Mouse (Mus musculus) lung, embryonic 14.5 days (tissue): ENCODE measurements around the gene Evl. TPM values are rescaled to one million over a fixed set of nuclear protein-coding genes. Genes with fewer than 3 reads are reported as not detected.

Source experiments
- ATAC-seq: fragments of 200-750 bp; cut with Nextera tagmentation; 2 replicates; pipeline ENCODE4 v1.8.0; 2017; ENCODE audit warnings: mild to moderate bottlenecking, moderate TSS enrichment, moderate library complexity; ENCODE audit not compliant: insufficient read depth
- DNase-seq: peaks from one replicate; pipeline ENCODE4 v3.0.0-alpha.2; 2015
- H3K27ac ChIP-seq: fragments of 300-500 bp; sonication (generic); 2 replicates; pipeline ENCODE4 v1.5.1; 2014; ENCODE audit warnings: low read depth, mild to moderate bottlenecking, moderate library complexity
- H3K27me3 ChIP-seq: fragments of 300-500 bp; sonication (generic); 2 replicates; pipeline ENCODE4 v1.6.1; 2014; ENCODE audit warnings: low read length, control low read depth; ENCODE audit not compliant: insufficient read depth
- H3K36me3 ChIP-seq: fragments of 300-500 bp; sonication (generic); 2 replicates; pipeline ENCODE4 v1.6.1; 2014; ENCODE audit warnings: control low read depth; ENCODE audit not compliant: insufficient read depth
- H3K4me1 ChIP-seq: fragments of 300-500 bp; sonication (generic); 2 replicates; pipeline ENCODE4 v1.6.1; 2014; ENCODE audit warnings: antibody characterized with exemption, control low read depth; ENCODE audit not compliant: insufficient read depth
- H3K4me2 ChIP-seq: fragments of 300-500 bp; sonication (generic); 2 replicates; pipeline ENCODE4 v1.6.1; 2014; ENCODE audit warnings: mild to moderate bottlenecking
- H3K4me3 ChIP-seq: fragments of 300-500 bp; sonication (generic); 2 replicates; pipeline ENCODE4 v1.5.1; 2014; ENCODE audit warnings: low read depth, low read length
- H3K9ac ChIP-seq: fragments of 300-500 bp; sonication (generic); 2 replicates; pipeline ENCODE4 v1.6.1; 2014
- H3K9me3 ChIP-seq: fragments of 300-500 bp; sonication (generic); 2 replicates; pipeline ENCODE4 v1.6.1; 2016; ENCODE audit warnings: low read depth, low read length, control low read depth
- CTCF ChIP-seq: IDR thresholded peaks from 2 replicates; pipeline ENCODE4 v1.5.1; 2016; ENCODE audit warnings: antibody characterized with exemption, low read depth
- WGBS: fragments of 180-500 bp; shearing (Covaris S2); extraction: QIAGEN DNeasy Blood & Tissue Kit; methylation state at CpG from one replicate; pipeline ENCODE4 v1.1.7; 2014; 5-methylcytosine and 5-hydroxymethylcytosine counted together
- polyA plus RNA-seq: library from polyadenylated mRNA; unstranded; fragments of >200 nt; fragmentation: Nextera tagmentation; extraction: Ambion mirVana; gene quantifications from 2 replicates; pipeline ENCODE4 v1.2.1, GENCODE M21; 2014

Gene Evl
- polyA plus RNA-seq, 1 experiment from 2014 or later, result 88.7 TPM

DNA sequence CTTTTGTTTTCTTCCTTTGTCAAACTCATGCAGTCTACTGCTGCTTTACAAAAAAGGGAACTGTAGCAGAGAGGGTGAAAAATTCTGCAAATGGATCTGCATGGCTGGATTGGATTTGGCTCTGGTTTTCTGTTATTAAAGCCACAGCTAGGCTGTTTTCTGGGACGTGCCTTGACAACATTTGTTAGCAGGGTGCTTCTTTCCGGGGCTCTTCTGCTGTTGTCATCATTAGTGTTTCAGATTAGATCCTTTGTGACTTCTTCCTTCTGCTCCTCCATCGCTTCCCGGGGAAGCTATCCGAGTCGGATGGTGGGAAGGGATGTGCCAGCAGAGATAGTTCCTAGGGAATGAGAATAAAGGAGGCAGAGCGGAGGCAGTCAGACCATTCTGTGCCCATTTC, 51.8 kb downstream of the Evl start:
- WGBS, result 71% methylated on average over 7 of the region's 7 CpGs
- no peak for ATAC-seq
- DNase-seq, result no peak

DNA sequence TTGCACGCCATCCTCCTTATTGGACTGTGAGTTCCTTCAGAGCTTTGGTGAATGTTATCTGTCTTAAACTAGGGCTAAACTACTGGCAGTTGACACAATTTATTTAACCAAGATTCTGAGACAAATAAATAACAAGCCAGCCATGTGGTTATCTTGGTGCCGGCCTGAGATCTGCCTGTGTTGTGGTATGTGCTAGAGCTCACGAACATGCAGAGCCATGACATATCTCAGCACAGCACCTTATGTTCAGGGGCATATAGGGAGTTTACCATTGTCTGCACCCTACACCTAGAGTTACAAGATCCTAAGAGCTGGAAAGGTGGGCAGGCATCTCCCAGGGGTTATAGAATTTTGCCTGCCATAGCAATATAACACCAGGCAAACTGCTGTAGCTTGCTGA, 54.9 kb downstream of the Evl start:
- Histone ChIP-seq H3K36me3 (no peaks in the 10 kb centered on the region), H3K9ac (no peak overlapping the region), H3K27me3 (no peaks in the 10 kb centered on the region), H3K27ac (no peak overlapping the region), H3K4me1 (peaks cover 3% of the 10 kb centered on the region; the same call in 1 of the 2 replicates), H3K4me2 (no peak overlapping the region), H3K9me3 (no peaks in the 10 kb centered on the region), H3K4me3 (no peak overlapping the region)
- ATAC-seq (no peak), DNase-seq (no peak)
- WGBS, result 67% methylated on average over 3 of the region's 3 CpGs
- TF ChIP-seq CTCF, result no peak

More for the DNA sequence above, 51.8 kb downstream of the Evl start:
- peaks cover 3% of the 10 kb centered on the region; the same call in 1 of the 2 replicates for H3K4me1 ChIP-seq
- H3K9ac ChIP-seq, result no peak overlapping the region
- H3K36me3 ChIP-seq, result no peaks in the 10 kb centered on the region
- H3K27ac ChIP-seq, result no peak overlapping the region
- H3K4me2 ChIP-seq, result no peak overlapping the region
- H3K9me3 ChIP-seq, result no peaks in the 10 kb centered on the region
- no peak for TF ChIP-seq CTCF
- no peaks in the 10 kb centered on the region for H3K27me3 ChIP-seq
- H3K4me3 ChIP-seq, result no peak overlapping the region

DNA sequence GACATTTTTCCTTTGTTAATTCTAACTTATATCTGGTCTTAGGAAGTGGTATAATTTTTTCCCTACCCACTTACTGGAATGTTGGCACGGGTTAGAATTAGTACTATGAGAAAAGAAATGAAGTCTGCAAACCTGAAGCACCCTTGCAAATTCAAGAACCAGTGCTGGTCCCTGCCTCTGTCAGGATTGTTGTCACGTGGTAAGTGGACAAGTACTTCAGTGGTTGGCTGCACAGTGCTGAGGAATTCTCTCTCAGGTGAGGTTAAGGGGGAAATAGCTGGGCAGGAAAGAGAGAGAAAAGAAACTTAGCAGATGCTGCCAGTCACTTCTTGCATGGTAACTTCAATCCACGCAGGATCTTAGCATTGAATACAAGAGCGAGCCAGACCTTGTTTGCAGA, 55.7 kb downstream of the Evl start:
- Histone ChIP-seq H3K9me3 (no peaks in the 10 kb centered on the region), H3K36me3 (no peaks in the 10 kb centered on the region), H3K4me3 (no peak overlapping the region), H3K9ac (no peak overlapping the region), H3K27ac (no peak overlapping the region), H3K27me3 (no peaks in the 10 kb centered on the region), H3K4me1 (0 out of 2 replicates have a peak, but pooled peaks cover under 1% of the 10 kb centered on the region), H3K4me2 (no peak overlapping the region)
- WGBS, result 57% methylated on average over 4 of the region's 4 CpGs
- TF ChIP-seq CTCF, result no peak
- ATAC-seq (peak; percentile 67; the same call in 1 of the 2 replicates), DNase-seq (peak; percentile 45)

DNA sequence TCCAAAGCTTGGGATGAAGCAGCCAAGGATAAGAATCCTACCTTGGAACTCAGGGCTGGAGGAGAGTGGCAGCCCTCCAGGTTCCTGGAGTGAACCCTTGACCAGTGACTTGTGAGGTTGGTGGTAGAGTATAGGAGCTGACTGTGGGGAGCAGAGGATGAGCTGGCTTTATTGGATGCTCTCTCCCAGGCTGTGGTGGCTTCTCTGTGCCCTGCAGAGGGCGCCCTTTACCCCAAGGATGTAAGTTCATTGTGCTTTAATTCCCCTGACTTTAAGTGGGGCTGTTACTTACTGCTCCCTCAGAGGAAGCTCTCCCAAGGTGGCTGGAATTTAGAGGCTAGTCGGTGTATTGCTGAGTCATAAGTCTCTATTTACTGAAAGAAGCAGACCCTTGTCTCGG, 58.6 kb downstream of the Evl start:
- H3K36me3 ChIP-seq, result no peaks in the 10 kb centered on the region
- no peak overlapping the region for H3K4me2 ChIP-seq
- H3K27ac ChIP-seq, result no peak overlapping the region
- no peaks in the 10 kb centered on the region for H3K27me3 ChIP-seq
- 36% methylated on average over 3 of the region's 3 CpGs for WGBS
- H3K9ac ChIP-seq, result no peak overlapping the region
- H3K4me3 ChIP-seq, result no peak overlapping the region
- DNase-seq, result peak; percentile 72
- no peak for ATAC-seq
- no peaks in the 10 kb centered on the region for H3K9me3 ChIP-seq
- TF ChIP-seq CTCF, result peak; percentile 51
- no peaks in the 10 kb centered on the region for H3K4me1 ChIP-seq

DNA sequence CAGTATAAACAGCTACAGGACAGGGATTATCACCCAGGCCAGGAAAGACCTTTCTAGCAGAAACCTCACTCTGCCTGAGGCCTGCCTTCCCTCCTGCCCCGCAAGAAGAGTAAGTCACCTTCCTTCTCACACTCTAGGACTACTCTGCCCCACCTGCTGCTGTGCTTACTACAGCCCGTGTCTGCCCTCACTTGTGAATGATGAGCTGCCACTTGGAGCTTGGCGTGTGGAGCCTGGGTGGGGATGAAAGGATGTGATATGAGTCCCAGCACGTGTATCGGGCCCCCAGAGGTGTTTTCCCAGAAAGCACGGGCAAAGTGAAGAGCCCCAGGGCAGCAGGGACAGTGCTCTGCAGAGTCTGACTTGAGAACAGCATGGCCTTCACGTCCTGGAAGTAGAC, 63.0 kb downstream of the Evl start:
- no peak overlapping the region for H3K4me2 ChIP-seq
- no peaks in the 10 kb centered on the region for H3K4me1 ChIP-seq
- no peaks in the 10 kb centered on the region for H3K27me3 ChIP-seq
- H3K4me3 ChIP-seq, result no peak overlapping the region
- H3K27ac ChIP-seq, result no peak overlapping the region
- ATAC-seq (no peak), DNase-seq (no peak)
- H3K36me3 ChIP-seq, result peaks cover 5% of the 10 kb centered on the region; the same call in 1 of the 2 replicates
- TF ChIP-seq CTCF, result no peak
- H3K9me3 ChIP-seq, result no peaks in the 10 kb centered on the region
- 40% methylated on average over 7 of the region's 7 CpGs for WGBS
- H3K9ac ChIP-seq, result no peak overlapping the region

DNA sequence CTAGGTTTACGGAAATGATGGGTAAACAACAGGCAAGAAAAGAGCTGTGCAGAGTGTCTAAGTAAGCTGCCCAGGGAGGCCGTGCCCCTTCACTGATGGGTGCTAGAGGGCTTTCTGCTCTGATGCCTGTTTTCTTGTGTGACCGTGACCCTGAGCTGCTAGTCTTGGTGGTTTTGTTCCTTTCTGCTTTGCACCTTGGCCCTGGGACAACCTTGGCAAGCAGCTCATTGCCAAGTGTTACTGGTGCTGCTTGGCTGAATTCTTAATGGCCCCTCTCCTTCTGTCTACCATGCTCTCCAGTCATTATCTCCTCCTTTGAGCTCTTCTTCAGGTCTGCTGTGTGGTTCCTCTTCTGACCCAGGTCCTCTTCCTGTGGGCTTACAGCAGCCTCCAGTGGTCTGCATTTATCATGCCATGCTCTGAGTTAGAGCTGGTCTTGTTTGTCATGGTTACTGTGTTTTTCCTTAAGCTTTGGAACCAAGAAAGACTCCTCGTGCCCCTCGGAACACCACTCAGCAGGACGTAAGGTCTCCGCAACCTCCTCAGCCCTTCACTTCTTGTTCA, 65.4 kb downstream of the Evl start:
- Histone ChIP-seq H3K27me3 (no peaks in the 10 kb centered on the region), H3K36me3 (peaks cover 5% of the 10 kb centered on the region; the same call in 1 of the 2 replicates), H3K4me3 (no peak overlapping the region), H3K9me3 (no peaks in the 10 kb centered on the region), H3K4me1 (no peaks in the 10 kb centered on the region), H3K27ac (no peak overlapping the region), H3K9ac (no peak overlapping the region), H3K4me2 (no peak overlapping the region)
- no peak for TF ChIP-seq CTCF
- no peak for DNase-seq
- WGBS, result 93% methylated on average over 7 of the region's 7 CpGs
- no peak for ATAC-seq

DNA sequence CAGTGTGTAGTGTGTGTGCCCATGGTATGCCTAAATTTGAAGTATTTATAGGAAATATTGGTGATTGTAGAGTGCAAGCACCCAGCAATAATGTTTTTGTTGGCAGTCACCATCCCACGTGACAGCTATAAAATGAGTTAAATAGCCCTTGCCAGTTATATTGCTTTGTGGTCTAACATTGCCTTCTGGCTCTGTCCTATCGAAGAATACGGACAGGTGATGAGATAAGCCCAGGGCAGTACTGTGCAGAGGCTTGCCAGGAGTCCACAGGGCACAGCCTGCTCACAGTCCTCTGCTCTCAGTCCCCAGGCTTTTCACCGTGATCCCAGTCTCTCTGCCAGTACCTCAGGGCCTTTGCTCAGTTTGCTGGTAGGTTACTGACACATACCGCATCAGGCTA, 67.9 kb downstream of the Evl start:
- TF ChIP-seq CTCF, result no peak
- Histone ChIP-seq H3K4me2 (no peak overlapping the region), H3K9ac (no peak overlapping the region), H3K4me1 (0 out of 2 replicates have a peak, but pooled peaks cover 3% of the 10 kb centered on the region), H3K27me3 (no peaks in the 10 kb centered on the region), H3K9me3 (no peaks in the 10 kb centered on the region), H3K27ac (no peak overlapping the region), H3K4me3 (no peak overlapping the region), H3K36me3 (peaks cover 5% of the 10 kb centered on the region; the same call in 1 of the 2 replicates)
- DNase-seq (no peak), ATAC-seq (no peak)
- 86% methylated on average over 5 of the region's 5 CpGs for WGBS

DNA sequence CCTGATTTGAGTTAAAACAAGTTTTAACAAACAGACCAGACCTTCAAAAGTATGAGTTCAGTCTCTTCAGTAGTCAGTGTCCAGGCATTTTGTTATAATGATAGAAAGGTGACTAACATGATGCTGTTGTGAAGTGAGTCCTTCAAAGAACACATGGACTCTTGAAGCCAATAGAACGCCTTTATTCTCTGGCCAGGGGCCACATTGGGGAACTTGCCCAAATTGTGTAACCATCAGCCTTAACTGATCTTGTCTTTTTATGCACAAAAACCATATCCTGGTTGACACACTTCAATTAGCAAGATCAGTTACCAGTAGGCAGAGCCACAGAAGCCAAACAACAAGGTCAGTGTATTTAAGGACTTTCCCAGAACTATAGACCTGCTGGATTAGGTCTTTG, 75.0 kb downstream of the Evl start:
- DNase-seq (no peak), ATAC-seq (no peak)
- no peak overlapping the region for H3K4me3 ChIP-seq
- H3K36me3 ChIP-seq, result no peaks in the 10 kb centered on the region
- H3K27ac ChIP-seq, result no peak overlapping the region
- no peak for TF ChIP-seq CTCF
- no peak overlapping the region for H3K4me2 ChIP-seq
- no peaks in the 10 kb centered on the region for H3K27me3 ChIP-seq
- no peaks in the 10 kb centered on the region for H3K9me3 ChIP-seq
- 92% methylated on average over 1 of the region's 1 CpGs for WGBS
- H3K4me1 ChIP-seq, result 0 out of 2 replicates have a peak, but pooled peaks cover 3% of the 10 kb centered on the region
- no peak overlapping the region for H3K9ac ChIP-seq
